Mouse (Mus musculus): Measurements from ENCODE around the gene Smg6. TPM values are rescaled to one million over a fixed set of nuclear protein-coding genes. Genes with fewer than 3 reads are reported as not detected.
A peak's percentile ranks its signal among the peaks of the same experiment; 100 is the strongest.

Smg6 gene
- polyA plus RNA-seq, 1 experiment, result 18.7 TPM

GRCm38 (mm10) chr11:75092656-75093055 is 167.0 kb downstream of the Smg6 start:
- H3K4me3 ChIP-seq (ENCODE audit: low read depth, low read length), result no peak overlapping the region
- peak overlapping the region; percentile 41; the same call in 1 of the 2 replicates for H3K27ac ChIP-seq (ENCODE audit: insufficient read depth, low read depth, low read length)
- TF ChIP-seq CTCF (IDR thresholded peaks at IDR 0.05; ENCODE audit: extremely low read depth, insufficient read length, insufficient replicate concordance, low read depth, low read length) (no peak), POLR2A (IDR thresholded peaks at IDR 0.05; ENCODE audit: low read depth, low read length) (no peak)
- no peaks in the 10 kb centered on the region for H3K27me3 ChIP-seq (ENCODE audit: control insufficient read depth, insufficient read depth, low read length)
- H3K4me1 ChIP-seq (ENCODE audit: control insufficient read depth, insufficient read depth, insufficient read length, low read length), result no peaks in the 10 kb centered on the region
- WGBS, result 67% methylated on average over 5 of the region's 5 CpGs
- 0 out of 2 replicates have a peak, but pooled peaks cover under 1% of the 10 kb centered on the region for H3K36me3 ChIP-seq (ENCODE audit: control insufficient read depth, insufficient read depth, low read length)

DNA sequence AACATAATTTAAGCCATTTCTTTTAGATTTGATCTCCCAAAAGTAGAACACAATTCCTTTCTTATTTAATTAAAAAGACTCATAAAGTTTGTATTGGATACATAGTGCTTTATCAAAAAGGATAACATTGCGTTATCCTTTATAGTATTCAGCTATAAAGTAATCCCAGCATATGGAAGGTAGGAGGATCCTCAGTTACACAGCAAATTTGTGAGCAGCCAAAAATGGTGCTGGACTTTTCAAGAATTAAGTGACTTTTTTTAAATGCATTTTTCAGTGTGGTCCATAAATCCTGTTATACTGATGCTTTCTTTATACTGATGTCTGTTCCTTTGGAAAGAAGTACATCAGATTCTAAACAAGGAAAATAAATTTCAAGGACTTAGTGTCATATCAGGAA is 169.1 kb downstream of the Smg6 start:
- H3K27ac ChIP-seq (ENCODE audit: insufficient read depth, low read depth, low read length), result no peak overlapping the region
- WGBS, result 95% methylated on average over 1 of the region's 1 CpGs
- H3K4me3 ChIP-seq (ENCODE audit: low read depth, low read length), result no peak overlapping the region
- 0 out of 2 replicates have a peak, but pooled peaks cover 3% of the 10 kb centered on the region for H3K36me3 ChIP-seq (ENCODE audit: control insufficient read depth, insufficient read depth, low read length)
- H3K27me3 ChIP-seq (ENCODE audit: control insufficient read depth, insufficient read depth, low read length), result no peaks in the 10 kb centered on the region
- TF ChIP-seq POLR2A (IDR thresholded peaks at IDR 0.05; ENCODE audit: low read depth, low read length) (no peak), CTCF (IDR thresholded peaks at IDR 0.05; ENCODE audit: extremely low read depth, insufficient read length, insufficient replicate concordance, low read depth, low read length) (no peak)
- no peaks in the 10 kb centered on the region for H3K4me1 ChIP-seq (ENCODE audit: control insufficient read depth, insufficient read depth, insufficient read length, low read length)

DNA sequence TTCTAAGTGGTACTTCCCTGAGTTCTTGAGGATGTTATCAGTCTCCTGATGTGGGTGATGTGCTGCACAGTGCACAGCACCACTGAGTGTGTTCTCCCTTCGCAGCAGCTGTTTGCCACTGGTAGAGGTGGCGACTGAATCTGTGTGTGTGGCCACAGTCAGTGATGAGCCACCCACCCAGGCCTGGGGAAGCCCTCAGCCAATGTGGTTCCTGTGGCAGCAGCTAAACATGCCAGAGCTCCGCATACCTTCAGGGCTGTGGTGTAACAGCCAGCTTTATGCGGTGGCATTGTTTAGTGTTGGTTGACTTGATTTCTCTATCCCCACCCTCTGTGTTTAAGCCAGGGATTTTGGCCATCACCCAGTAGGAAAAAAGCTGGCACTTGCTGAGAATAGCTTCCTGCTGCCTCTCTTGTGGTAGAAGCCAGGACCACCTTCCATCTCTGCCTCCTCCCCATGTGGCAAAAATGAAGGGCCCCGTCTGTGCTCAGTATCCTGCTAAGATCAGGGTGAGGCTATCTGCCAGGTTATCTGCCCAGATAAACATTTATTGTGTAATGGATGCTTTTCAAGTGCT is 177.2 kb downstream of the Smg6 start:
- H3K27me3 ChIP-seq (ENCODE audit: control insufficient read depth, insufficient read depth, low read length), result no peaks in the 10 kb centered on the region
- no peak overlapping the region for H3K27ac ChIP-seq (ENCODE audit: insufficient read depth, low read depth, low read length)
- H3K36me3 ChIP-seq (ENCODE audit: control insufficient read depth, insufficient read depth, low read length), result 0 out of 2 replicates have a peak, but pooled peaks cover under 1% of the 10 kb centered on the region
- TF ChIP-seq CTCF (IDR thresholded peaks at IDR 0.05; ENCODE audit: extremely low read depth, insufficient read length, insufficient replicate concordance, low read depth, low read length) (no peak), POLR2A (IDR thresholded peaks at IDR 0.05; ENCODE audit: low read depth, low read length) (no peak)
- WGBS, result 71% methylated on average over 5 of the region's 5 CpGs
- no peaks in the 10 kb centered on the region for H3K4me1 ChIP-seq (ENCODE audit: control insufficient read depth, insufficient read depth, insufficient read length, low read length)
- no peak overlapping the region for H3K4me3 ChIP-seq (ENCODE audit: low read depth, low read length)

GRCm38 (mm10) chr11:75106614-75107013 is 181.0 kb downstream of the Smg6 start:
- no peak overlapping the region for H3K4me3 ChIP-seq (ENCODE audit: low read depth, low read length)
- H3K36me3 ChIP-seq (ENCODE audit: control insufficient read depth, insufficient read depth, low read length), result 0 out of 2 replicates have a peak, but pooled peaks cover 2% of the 10 kb centered on the region
- WGBS, result 82% methylated on average over 5 of the region's 5 CpGs
- TF ChIP-seq POLR2A (IDR thresholded peaks at IDR 0.05; ENCODE audit: low read depth, low read length) (no peak), CTCF (IDR thresholded peaks at IDR 0.05; ENCODE audit: extremely low read depth, insufficient read length, insufficient replicate concordance, low read depth, low read length) (no peak)
- no peak overlapping the region for H3K27ac ChIP-seq (ENCODE audit: insufficient read depth, low read depth, low read length)
- H3K27me3 ChIP-seq (ENCODE audit: control insufficient read depth, insufficient read depth, low read length), result no peaks in the 10 kb centered on the region
- no peaks in the 10 kb centered on the region for H3K4me1 ChIP-seq (ENCODE audit: control insufficient read depth, insufficient read depth, insufficient read length, low read length)

GRCm38 (mm10) chr11:75108909-75109308 is 183.3 kb downstream of the Smg6 start:
- TF ChIP-seq CTCF (IDR thresholded peaks at IDR 0.05; ENCODE audit: extremely low read depth, insufficient read length, insufficient replicate concordance, low read depth, low read length) (no peak), POLR2A (IDR thresholded peaks at IDR 0.05; ENCODE audit: low read depth, low read length) (no peak)
- no peak overlapping the region for H3K27ac ChIP-seq (ENCODE audit: insufficient read depth, low read depth, low read length)
- no peak overlapping the region for H3K4me3 ChIP-seq (ENCODE audit: low read depth, low read length)
- no peaks in the 10 kb centered on the region for H3K27me3 ChIP-seq (ENCODE audit: control insufficient read depth, insufficient read depth, low read length)
- H3K4me1 ChIP-seq (ENCODE audit: control insufficient read depth, insufficient read depth, insufficient read length, low read length), result no peaks in the 10 kb centered on the region
- H3K36me3 ChIP-seq (ENCODE audit: control insufficient read depth, insufficient read depth, low read length), result 0 out of 2 replicates have a peak, but pooled peaks cover 2% of the 10 kb centered on the region

- no peak overlapping the region for H3K4me3 ChIP-seq (ENCODE audit: low read depth, low read length)
- H3K27ac ChIP-seq (ENCODE audit: insufficient read depth, low read depth, low read length), result no peak overlapping the region
- H3K36me3 ChIP-seq (ENCODE audit: control insufficient read depth, insufficient read depth, low read length), result 0 out of 2 replicates have a peak, but pooled peaks cover 1% of the 10 kb centered on the region
- WGBS, result 69% methylated on average over 6 of the region's 6 CpGs
- no peaks in the 10 kb centered on the region for H3K4me1 ChIP-seq (ENCODE audit: control insufficient read depth, insufficient read depth, insufficient read length, low read length)
- TF ChIP-seq POLR2A (IDR thresholded peaks at IDR 0.05; ENCODE audit: low read depth, low read length) (no peak), CTCF (IDR thresholded peaks at IDR 0.05; ENCODE audit: extremely low read depth, insufficient read length, insufficient replicate concordance, low read depth, low read length) (no peak)
- H3K27me3 ChIP-seq (ENCODE audit: control insufficient read depth, insufficient read depth, low read length), result no peaks in the 10 kb centered on the region
Observed at GRCm38 (mm10) chr11:75116379-75116778, 190.8 kb downstream of the Smg6 start.

GRCm38 (mm10) chr11:75118141-75118540 is 192.5 kb downstream of the Smg6 start:
- Histone ChIP-seq H3K27me3 (ENCODE audit: control insufficient read depth, insufficient read depth, low read length) (no peaks in the 10 kb centered on the region), H3K27ac (ENCODE audit: insufficient read depth, low read depth, low read length) (no peak overlapping the region), H3K4me1 (ENCODE audit: control insufficient read depth, insufficient read depth, insufficient read length, low read length) (no peaks in the 10 kb centered on the region), H3K4me3 (ENCODE audit: low read depth, low read length) (no peak overlapping the region), H3K36me3 (ENCODE audit: control insufficient read depth, insufficient read depth, low read length) (0 out of 2 replicates have a peak, but pooled peaks cover 1% of the 10 kb centered on the region)
- WGBS, result 91% methylated on average over 2 of the region's 2 CpGs
- TF ChIP-seq CTCF (IDR thresholded peaks at IDR 0.05; ENCODE audit: extremely low read depth, insufficient read length, insufficient replicate concordance, low read depth, low read length) (no peak), POLR2A (IDR thresholded peaks at IDR 0.05; ENCODE audit: low read depth, low read length) (no peak)
